Mouse (Mus musculus): ENCODE data around the gene Scel. TPM values are rescaled to one million over a fixed set of nuclear protein-coding genes. Genes with fewer than 3 reads are reported as not detected.
"Not testable (repeated sequence)": the region's sequence is repeated elsewhere in the genome, so short reads cannot be mapped to it uniquely, and the experiment has no call there.

Scel gene
- polyA plus RNA-seq (2012; ENCODE audit: insufficient read depth, insufficient read length, low replicate concordance, missing spikeins): not detected in 2 replicates

- TF ChIP-seq POLR2A (IDR thresholded peaks at IDR 0.05; ENCODE audit: insufficient read depth, low read depth, low read length) (no peak), CTCF (IDR thresholded peaks at IDR 0.05; ENCODE audit: insufficient read depth, low read depth, low read length) (no peak)
- peaks cover 4% of the 10 kb centered on the region; the same call in 1 of the 2 replicates for H3K4me1 ChIP-seq (ENCODE audit: control insufficient read depth, insufficient read depth, low read length)
- 13% methylated on average over 14 of the region's 14 CpGs for WGBS
- no peak within 1 kb of the TSS for H3K27ac ChIP-seq (ENCODE audit: insufficient read depth, low read depth, low read length)
- no peak within 1 kb of the TSS for H3K4me3 ChIP-seq (ENCODE audit: insufficient read depth, low read depth, low read length)
These were observed at the start of gene Scel for GRCm38 (mm10) chr14:103512802-103513472. TSS of gene Scel (plus strand) at chr14:103513342.

GRCm38 (mm10) chr14:103468691-103469463, 44.3 kb upstream of the Scel start:
- Histone ChIP-seq H3K4me1 (ENCODE audit: control insufficient read depth, insufficient read depth, low read length) (peaks cover 4% of the 10 kb centered on the region), H3K27ac (ENCODE audit: insufficient read depth, low read depth, low read length) (no peak overlapping the region)

GRCm38 (mm10) chr14:103469464-103470015, 43.6 kb upstream of the Scel start:
- Histone ChIP-seq H3K4me3 (ENCODE audit: insufficient read depth, low read depth, low read length) (peak overlapping the region; percentile 38), H3K27ac (ENCODE audit: insufficient read depth, low read depth, low read length) (no peak overlapping the region), H3K4me1 (ENCODE audit: control insufficient read depth, insufficient read depth, low read length) (peaks cover 4% of the 10 kb centered on the region)
- 36% methylated on average over 12 of the region's 12 CpGs for WGBS
- no peak for TF ChIP-seq POLR2A (IDR thresholded peaks at IDR 0.05; ENCODE audit: insufficient read depth, low read depth, low read length)
- TF ChIP-seq CTCF (IDR thresholded peaks at IDR 0.05; ENCODE audit: insufficient read depth, low read depth, low read length): no peak

More at GRCm38 (mm10) chr14:103468691-103469463, 44.3 kb upstream of the Scel start:
- WGBS: 60% methylated on average over 12 of the region's 12 CpGs
- H3K4me3 ChIP-seq (ENCODE audit: insufficient read depth, low read depth, low read length): peak overlapping the region; percentile 38; the same call in 1 of the 2 replicates
- TF ChIP-seq POLR2A (IDR thresholded peaks at IDR 0.05; ENCODE audit: insufficient read depth, low read depth, low read length): no peak
- TF ChIP-seq CTCF (IDR thresholded peaks at IDR 0.05; ENCODE audit: insufficient read depth, low read depth, low read length): no peak

- 50% methylated on average over 3 of the region's 3 CpGs for WGBS
- H3K4me3 ChIP-seq (ENCODE audit: insufficient read depth, low read depth, low read length): no peak overlapping the region
- H3K4me1 ChIP-seq (ENCODE audit: control insufficient read depth, insufficient read depth, low read length): peaks cover 4% of the 10 kb centered on the region
- TF ChIP-seq POLR2A (IDR thresholded peaks at IDR 0.05; ENCODE audit: insufficient read depth, low read depth, low read length) (no peak), CTCF (IDR thresholded peaks at IDR 0.05; ENCODE audit: insufficient read depth, low read depth, low read length) (no peak)
- H3K27ac ChIP-seq (ENCODE audit: insufficient read depth, low read depth, low read length): no peak overlapping the region
These were observed 41.9 kb upstream of the Scel start for GRCm38 (mm10) chr14:103471074-103471778.

GRCm38 (mm10) chr14:103471806-103472553, 41.2 kb upstream of the Scel start:
- Histone ChIP-seq H3K27ac (ENCODE audit: insufficient read depth, low read depth, low read length) (no peak overlapping the region), H3K4me3 (ENCODE audit: insufficient read depth, low read depth, low read length) (no peak overlapping the region), H3K4me1 (ENCODE audit: control insufficient read depth, insufficient read depth, low read length) (peaks cover 4% of the 10 kb centered on the region)
- TF ChIP-seq CTCF (IDR thresholded peaks at IDR 0.05; ENCODE audit: insufficient read depth, low read depth, low read length): no peak
- no peak for TF ChIP-seq POLR2A (IDR thresholded peaks at IDR 0.05; ENCODE audit: insufficient read depth, low read depth, low read length)
- 45% methylated on average over 7 of the region's 7 CpGs for WGBS

GRCm38 (mm10) chr14:103472554-103472905, 40.6 kb upstream of the Scel start:
- Histone ChIP-seq H3K4me3 (ENCODE audit: insufficient read depth, low read depth, low read length) (no peak overlapping the region), H3K27ac (ENCODE audit: insufficient read depth, low read depth, low read length) (no peak overlapping the region), H3K4me1 (ENCODE audit: control insufficient read depth, insufficient read depth, low read length) (peaks cover 4% of the 10 kb centered on the region)
- 83% methylated on average over 2 of the region's 2 CpGs for WGBS
- no peak for TF ChIP-seq CTCF (IDR thresholded peaks at IDR 0.05; ENCODE audit: insufficient read depth, low read depth, low read length)
- TF ChIP-seq POLR2A (IDR thresholded peaks at IDR 0.05; ENCODE audit: insufficient read depth, low read depth, low read length): no peak

- H3K4me1 ChIP-seq (ENCODE audit: control insufficient read depth, insufficient read depth, low read length): peaks cover 4% of the 10 kb centered on the region
- no peak overlapping the region for H3K4me3 ChIP-seq (ENCODE audit: insufficient read depth, low read depth, low read length)
- 90% methylated on average over 7 of the region's 7 CpGs for WGBS
- no peak overlapping the region for H3K27ac ChIP-seq (ENCODE audit: insufficient read depth, low read depth, low read length)
- no peak for TF ChIP-seq CTCF (IDR thresholded peaks at IDR 0.05; ENCODE audit: insufficient read depth, low read depth, low read length)
- no peak for TF ChIP-seq POLR2A (IDR thresholded peaks at IDR 0.05; ENCODE audit: insufficient read depth, low read depth, low read length)
These were observed 37.8 kb upstream of the Scel start for GRCm38 (mm10) chr14:103475312-103475711.

GRCm38 (mm10) chr14:103476232-103476631, 36.9 kb upstream of the Scel start:
- 88% methylated on average over 3 of the region's 3 CpGs for WGBS

More at GRCm38 (mm10) chr14:103476232-103476631, 36.9 kb upstream of the Scel start:
- H3K27ac ChIP-seq (ENCODE audit: insufficient read depth, low read depth, low read length); H3K4me1 ChIP-seq (ENCODE audit: control insufficient read depth, insufficient read depth, low read length); H3K4me3 ChIP-seq (ENCODE audit: insufficient read depth, low read depth, low read length): not testable (repeated sequence)

Data from olfactory bulb, adult 2 months (tissue).